Mouse (Mus musculus) natural killer cell, adult 2 months (primary cell): ENCODE data around the gene Amn1.
"Not testable (repeated sequence)": the region's sequence is repeated elsewhere in the genome, so short reads cannot be mapped to it uniquely, and the experiment has no call there.

Experiments used
- DNase-seq, 2 experiments: peaks; one replicate each; pipeline ENCODE4 v3.0.0; 2022; ENCODE audit warnings: low spot score in 2 of 2

Amn1 gene

DNA sequence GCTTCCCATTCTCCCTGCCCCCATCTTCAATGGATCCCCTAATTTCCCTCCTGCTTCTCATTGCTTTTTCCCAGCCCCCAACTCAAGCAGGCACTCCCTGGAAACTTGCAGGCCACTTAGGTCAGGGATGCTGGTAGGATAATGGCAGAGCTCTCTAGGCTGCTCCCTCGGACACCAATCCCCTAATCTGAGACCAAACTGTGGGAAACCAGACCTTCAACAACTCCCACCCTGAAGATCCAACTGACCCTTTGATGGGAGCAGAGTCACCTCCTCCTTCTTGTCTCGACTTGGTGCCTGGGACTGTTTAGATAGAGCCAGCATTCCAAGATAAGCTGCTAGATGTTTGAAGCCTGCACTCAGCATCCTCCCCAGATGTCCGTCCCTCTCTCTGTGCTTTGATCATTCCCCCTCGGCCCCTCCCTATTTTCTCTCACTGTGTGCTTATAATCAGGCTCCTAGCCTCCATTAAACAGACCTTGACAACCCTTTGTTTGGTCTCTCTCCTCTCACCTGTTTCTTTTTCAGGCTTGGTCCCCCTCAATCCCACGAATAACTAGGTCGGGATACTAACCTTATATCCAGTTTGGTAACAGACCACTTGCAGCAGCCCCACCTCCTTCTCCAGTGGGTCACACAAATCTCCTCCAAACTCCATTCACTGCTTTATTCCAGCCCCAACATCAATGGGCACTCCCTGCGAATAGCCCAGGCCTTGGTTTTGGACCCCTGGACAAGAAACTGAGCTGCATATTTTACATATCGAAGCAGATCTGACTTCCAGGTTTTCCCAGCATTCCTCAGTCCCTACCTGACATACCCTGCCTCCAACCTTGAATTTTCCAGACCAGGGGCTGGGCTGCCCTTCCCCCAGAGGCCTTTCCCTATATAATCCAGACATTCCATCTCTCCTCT, 34.1 kb downstream of the Amn1 start:
- no peak for DNase-seq

DNA sequence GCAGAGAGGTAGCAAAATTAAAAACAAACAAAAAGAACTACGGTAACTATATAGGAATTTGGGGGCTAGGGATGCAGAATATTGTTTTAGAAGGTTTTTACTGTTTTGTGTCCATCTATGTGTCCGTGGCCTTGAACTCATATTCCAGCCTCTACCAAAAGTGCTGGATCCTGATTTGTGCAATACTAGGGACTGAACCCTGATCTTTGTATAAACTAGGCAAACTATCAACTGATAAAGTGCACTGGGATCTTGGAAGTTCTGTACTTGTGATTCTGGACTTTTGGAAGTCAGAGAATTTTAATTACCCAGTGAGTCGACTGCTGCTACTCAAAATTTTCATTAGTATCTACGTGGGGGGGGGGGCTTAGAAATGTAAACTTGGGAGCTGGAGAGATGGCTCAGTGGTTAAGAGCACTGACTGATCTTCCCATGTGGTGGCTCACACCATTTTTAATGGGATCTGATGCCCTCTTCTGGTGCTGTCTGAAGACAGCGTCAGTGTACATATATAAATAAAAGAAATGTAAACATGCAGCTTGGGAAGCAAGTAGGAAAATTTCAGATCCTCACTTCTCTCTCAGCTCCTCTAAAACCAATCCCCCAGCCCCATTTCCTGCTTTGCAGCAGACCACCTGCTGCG, 34.9 kb downstream of the Amn1 start:
- no peak for DNase-seq

DNA sequence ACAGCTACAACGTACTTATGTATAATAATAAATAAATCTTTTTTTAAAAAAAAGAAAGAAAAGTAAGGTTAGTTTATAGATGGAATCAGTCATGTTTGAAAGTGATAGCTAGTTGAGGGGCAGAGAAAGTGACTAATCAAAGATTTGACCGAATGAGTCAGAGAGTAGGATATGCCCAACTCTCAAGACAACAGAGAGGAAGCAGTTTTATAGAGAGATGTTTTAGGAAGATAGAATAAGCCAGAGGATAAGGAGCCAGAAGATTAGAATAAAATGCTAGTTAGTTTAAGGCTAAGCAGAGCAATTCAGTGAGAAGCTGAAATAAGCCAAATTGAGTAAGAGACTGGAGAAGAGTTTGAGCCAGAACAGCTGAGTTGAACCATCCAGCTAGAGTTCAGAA, 36.4 kb downstream of the Amn1 start:
- no peak for DNase-seq

GRCm38 (mm10) chr6:149148436-149149229, 39.9 kb downstream of the Amn1 start:
- no peak for DNase-seq

DNA sequence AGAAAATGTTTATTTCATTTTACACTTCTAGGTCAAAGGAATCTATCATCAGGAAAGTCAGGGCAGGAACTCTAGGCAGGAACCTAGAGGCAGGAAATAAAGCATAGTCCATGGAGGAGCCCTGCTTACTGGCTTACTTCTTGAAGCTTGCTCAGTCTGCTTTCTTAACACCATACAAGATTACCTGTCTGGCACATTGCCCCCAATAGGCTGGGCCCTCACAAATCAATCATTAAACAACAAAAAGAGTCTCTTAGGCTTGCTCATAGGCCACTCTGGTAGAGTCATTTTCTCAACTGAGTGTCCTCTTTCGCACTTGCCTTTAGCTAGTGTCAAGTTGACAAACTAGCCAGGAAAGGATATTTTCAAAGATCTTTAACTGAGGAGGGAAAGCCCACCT, 43.4 kb downstream of the Amn1 start:
- no peak for DNase-seq

- DNase-seq: peak; percentile 88 to 91
Measured at GRCm38 (mm10) chr6:149141393-149142173, 46.9 kb downstream of the Amn1 start.

DNA sequence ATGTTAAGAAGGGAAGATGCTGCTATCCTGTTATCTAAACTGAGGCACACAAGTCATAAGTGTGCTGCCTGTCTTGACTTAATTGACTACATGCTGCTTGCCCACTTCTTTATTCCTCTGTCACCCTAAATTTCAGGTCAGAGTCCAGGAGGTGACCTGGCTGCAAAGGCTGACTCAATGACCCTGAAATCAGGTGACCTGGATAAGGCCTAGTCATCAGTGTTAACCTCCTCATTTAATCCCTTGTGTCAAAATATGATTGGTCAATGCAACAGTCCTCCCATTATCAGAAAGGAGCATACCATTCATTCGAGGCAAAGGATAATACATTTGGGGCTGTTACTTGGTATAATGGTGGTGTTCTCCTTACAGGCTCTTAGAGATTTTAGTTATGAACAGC, 49.0 kb downstream of the Amn1 start, which contains the start of gene Etfbkmt:
Gene Etfbkmt, plus strand, starts transcription at position 379 of the 400 bp plus-strand sequence.
- DNase-seq: no peak

DNA sequence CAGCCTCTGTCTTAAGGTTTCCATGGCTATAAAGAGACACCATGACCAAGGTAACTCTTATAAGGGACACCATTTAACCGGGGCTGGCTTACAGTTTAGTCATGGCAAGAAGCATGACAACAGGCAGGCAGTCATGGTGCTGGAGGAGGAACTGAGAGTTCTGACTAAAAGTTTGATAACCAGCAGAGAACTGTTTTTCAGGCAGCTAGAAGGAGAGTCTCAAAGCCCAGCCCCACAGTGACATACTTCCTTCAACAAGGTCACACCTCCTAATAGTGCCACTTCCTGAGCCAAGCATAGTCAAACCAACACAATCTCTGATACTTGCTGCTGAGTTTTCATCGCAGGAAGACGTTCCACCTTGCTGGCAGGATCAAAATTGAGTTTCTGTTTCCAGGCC, 49.5 kb downstream of the Amn1 start:
- peak; percentile 52 to 61 for DNase-seq

- DNase-seq: no peak
Measured at GRCm38 (mm10) chr6:149137936-149138335, 50.6 kb downstream of the Amn1 start.

DNA sequence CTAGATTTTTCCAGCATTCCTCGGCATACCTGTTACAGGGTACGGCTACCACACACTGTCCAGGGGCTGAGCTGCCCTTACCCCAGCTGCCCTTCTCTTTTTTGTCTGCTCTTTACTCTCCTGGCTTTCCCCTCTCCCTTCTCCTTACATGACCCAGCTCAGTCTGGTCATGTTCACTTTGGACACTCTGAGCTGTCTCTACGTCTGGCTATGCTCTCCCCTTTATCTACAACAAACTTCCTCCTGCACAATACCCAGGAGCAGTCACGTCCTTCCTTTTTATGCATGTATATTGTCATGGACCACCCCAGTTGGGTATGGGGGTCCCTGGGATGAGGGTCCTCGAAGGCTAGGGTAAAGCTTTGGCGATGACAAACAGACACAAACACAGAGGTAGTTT, 52.9 kb downstream of the Amn1 start:
- DNase-seq: no peak

DNA sequence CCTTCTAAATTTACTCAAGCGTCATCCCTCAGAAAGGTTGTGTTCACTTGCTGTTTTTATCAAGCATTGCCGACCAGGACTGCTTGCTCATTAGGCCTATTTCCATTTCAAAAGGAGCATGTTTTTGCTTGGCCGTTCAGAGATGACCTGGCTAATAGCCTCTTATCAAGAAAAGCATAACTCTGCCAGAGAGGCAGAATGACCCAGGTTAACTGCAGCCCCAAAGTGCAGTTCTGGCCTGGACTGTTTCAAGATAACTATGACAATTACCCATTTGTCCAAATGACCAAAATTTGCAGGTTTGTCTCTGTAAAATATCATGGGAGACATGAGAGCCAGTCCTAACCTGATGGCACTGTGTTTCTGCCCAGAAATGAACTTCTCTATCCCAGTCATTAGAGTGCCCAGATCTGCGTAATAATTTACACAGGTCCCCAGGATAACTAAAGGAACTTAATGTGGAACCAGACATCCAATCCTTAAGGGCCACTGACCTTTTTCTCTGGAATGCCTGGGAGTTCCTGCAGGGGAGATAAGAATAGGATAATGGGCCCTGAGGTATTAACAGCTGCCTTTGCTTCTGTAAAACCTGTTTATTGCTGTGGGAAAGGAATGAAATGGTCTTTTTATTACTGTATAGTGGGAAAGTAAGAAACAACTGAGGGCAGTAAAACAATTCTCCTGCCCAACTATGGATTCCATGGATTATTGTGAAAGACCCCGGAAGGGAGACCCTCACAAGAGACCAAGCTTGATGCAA, 53.9 kb downstream of the Amn1 start:
- DNase-seq: no peak

- DNase-seq: peak; percentile 46 to 62
Measured at GRCm38 (mm10) chr6:149132311-149133077, 56.0 kb downstream of the Amn1 start.

GRCm38 (mm10) chr6:149131111-149131510, 57.4 kb downstream of the Amn1 start:
- no peak for DNase-seq

- DNase-seq: not testable (repeated sequence)
Measured at GRCm38 (mm10) chr6:149129870-149130269, 58.6 kb downstream of the Amn1 start, which contains the start of gene Gm10203. TSS of gene Gm10203 (plus strand) at chr6:149130170.

GRCm38 (mm10) chr6:149126675-149127074, 61.8 kb downstream of the Amn1 start:
- DNase-seq: peak; percentile 41 to 54

GRCm38 (mm10) chr6:149123042-149123441, 65.5 kb downstream of the Amn1 start:
- no peak for DNase-seq

- peak; percentile 45 to 57 for DNase-seq
Measured at GRCm38 (mm10) chr6:149119853-149120252, 68.7 kb downstream of the Amn1 start.

DNA sequence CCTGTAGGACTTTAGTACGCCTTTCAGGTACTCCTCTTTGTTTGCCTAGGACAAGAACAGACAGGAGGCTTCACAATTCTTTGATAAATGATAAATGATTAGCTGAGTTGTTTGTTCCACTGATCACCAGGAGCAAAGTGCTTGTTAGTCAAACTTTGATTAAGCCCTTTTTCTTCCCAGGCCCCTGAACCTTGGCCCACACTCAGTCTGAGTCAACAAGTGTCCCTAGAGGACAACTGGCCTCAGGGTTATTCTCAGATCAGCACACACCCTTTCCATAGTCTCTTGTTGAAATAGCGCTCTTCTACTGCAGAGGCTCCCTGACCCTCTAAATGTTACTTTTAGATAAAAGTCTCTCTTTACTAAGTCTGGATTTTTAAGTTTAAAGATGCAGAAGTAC, 69.6 kb downstream of the Amn1 start:
- DNase-seq: no peak

- no peak for DNase-seq
Measured at GRCm38 (mm10) chr6:149116992-149117391, 71.5 kb downstream of the Amn1 start.

DNA sequence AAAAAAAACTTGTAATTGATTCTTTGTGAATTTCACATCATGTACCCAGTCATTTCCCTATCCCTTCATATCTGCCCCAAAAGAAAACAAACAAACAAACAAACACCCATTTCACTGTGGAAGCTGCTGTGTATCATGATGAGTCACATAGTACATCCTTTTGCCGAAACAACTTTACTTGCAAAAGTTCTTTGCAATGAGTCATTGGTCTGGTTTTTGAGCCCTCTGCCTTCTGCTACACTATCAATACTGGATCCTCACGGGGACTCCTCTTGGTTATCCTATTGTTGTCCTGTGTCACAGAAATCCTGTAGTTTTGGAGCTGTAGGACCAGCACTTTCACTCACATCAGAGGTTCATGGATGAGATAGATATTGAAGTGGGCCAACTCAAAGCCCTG, 79.6 kb downstream of the Amn1 start:
- no peak for DNase-seq
